Mouse (Mus musculus): ENCODE data around the gene Acaa1a. TPM values are rescaled to one million over a fixed set of nuclear protein-coding genes. Genes with fewer than 3 reads are reported as not detected.

Acaa1a gene
- total and polyA plus RNA-seq, 3 experiments: 72.4 to 107 (median 78.5) TPM

DNA sequence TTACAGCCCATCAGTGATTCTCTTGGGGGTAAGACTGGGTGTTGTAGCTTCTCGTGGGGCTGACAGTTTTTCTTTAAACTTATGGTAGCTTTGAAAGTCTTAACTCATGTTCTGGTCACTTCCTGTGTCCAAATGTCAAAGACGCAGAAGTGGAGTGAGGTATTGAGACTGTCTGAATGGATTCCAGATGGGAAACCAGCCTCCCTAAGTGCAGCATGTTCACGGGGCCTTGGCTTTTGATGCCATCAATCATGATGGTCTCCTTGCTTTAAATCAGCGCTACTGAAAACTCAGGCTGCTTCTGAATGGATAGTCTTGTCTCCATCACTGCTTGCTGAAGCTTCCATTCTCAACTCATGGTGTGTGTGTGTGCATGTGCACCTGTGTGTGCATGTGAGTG lies 31.8 kb downstream of the Acaa1a start:
- H3K27me3 ChIP-seq (ENCODE audit: control insufficient read depth, insufficient read depth, low read length): no peaks in the 10 kb centered on the region
- no peaks in the 10 kb centered on the region for H3K4me1 ChIP-seq (ENCODE audit: control insufficient read depth, insufficient read depth, low read length)
- H3K4me3 ChIP-seq: no peak overlapping the region
- H3K79me2 ChIP-seq (replicated peaks; ENCODE audit: control insufficient read depth, insufficient read depth, low read length): no peaks in the 10 kb centered on the region
- H3K27ac ChIP-seq: no peak overlapping the region
- H3K9ac ChIP-seq (ENCODE audit: low read depth, low read length): no peak overlapping the region
- no peak for DNase-seq
- no peaks in the 10 kb centered on the region for H3K36me3 ChIP-seq (ENCODE audit: control insufficient read depth, insufficient read depth, low read length)
- TF ChIP-seq CTCF (IDR thresholded peaks at IDR 0.05) (no peak), EP300 (IDR thresholded peaks at IDR 0.05; ENCODE audit: insufficient read depth, low read depth, low read length) (no peak), POLR2A (IDR thresholded peaks at IDR 0.05; ENCODE audit: insufficient read depth, low read depth, low read length) (no peak)
- intact Hi-C loops (cut with DNase I): no loop called here
- WGBS: 76% methylated on average over 4 of the region's 4 CpGs

- no peaks in the 10 kb centered on the region for H3K27me3 ChIP-seq (ENCODE audit: control insufficient read depth, insufficient read depth, low read length)
- no peak for DNase-seq
- WGBS: 74% methylated on average over 3 of the region's 3 CpGs
- H3K9ac ChIP-seq (ENCODE audit: low read depth, low read length): no peak overlapping the region
- no peaks in the 10 kb centered on the region for H3K79me2 ChIP-seq (replicated peaks; ENCODE audit: control insufficient read depth, insufficient read depth, low read length)
- no peak overlapping the region for H3K4me3 ChIP-seq
- no peaks in the 10 kb centered on the region for H3K36me3 ChIP-seq (ENCODE audit: control insufficient read depth, insufficient read depth, low read length)
- intact Hi-C loops (cut with DNase I): no loop called here
- H3K27ac ChIP-seq: no peak overlapping the region
- H3K4me1 ChIP-seq (ENCODE audit: control insufficient read depth, insufficient read depth, low read length): no peaks in the 10 kb centered on the region
- TF ChIP-seq EP300 (IDR thresholded peaks at IDR 0.05; ENCODE audit: insufficient read depth, low read depth, low read length) (no peak), CTCF (IDR thresholded peaks at IDR 0.05) (no peak), POLR2A (IDR thresholded peaks at IDR 0.05; ENCODE audit: insufficient read depth, low read depth, low read length) (no peak)
Measured at GRCm38 (mm10) chr9:119375008-119375407, 35.5 kb downstream of the Acaa1a start.

DNA sequence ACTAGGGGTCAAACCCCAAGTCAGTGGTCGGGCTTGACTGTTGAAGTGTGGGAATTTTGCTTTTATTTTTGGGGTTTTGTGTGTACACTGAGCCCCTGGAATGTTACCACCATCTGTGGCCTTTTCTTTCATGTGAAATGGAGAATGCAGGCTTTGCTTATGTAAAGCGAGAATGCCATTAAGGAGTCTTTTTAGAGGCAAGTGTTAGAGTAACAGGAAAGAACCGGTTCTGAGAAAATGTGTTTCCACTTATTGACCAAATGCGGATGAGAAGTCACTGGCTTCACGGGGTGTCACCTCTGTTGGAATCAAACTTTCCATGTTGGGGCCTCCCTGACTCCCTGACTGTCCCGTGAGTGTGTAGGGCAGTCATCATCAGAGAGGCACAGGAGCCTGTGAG lies 36.1 kb downstream of the Acaa1a start:
- Histone ChIP-seq H3K9ac (ENCODE audit: low read depth, low read length) (no peak overlapping the region), H3K4me1 (ENCODE audit: control insufficient read depth, insufficient read depth, low read length) (no peaks in the 10 kb centered on the region), H3K36me3 (ENCODE audit: control insufficient read depth, insufficient read depth, low read length) (no peaks in the 10 kb centered on the region), H3K27me3 (ENCODE audit: control insufficient read depth, insufficient read depth, low read length) (no peaks in the 10 kb centered on the region), H3K27ac (no peak overlapping the region), H3K79me2 (replicated peaks; ENCODE audit: control insufficient read depth, insufficient read depth, low read length) (no peaks in the 10 kb centered on the region), H3K4me3 (no peak overlapping the region)
- intact Hi-C loops (cut with DNase I): no loop called here
- 67% methylated on average over 6 of the region's 6 CpGs for WGBS
- TF ChIP-seq EP300 (IDR thresholded peaks at IDR 0.05; ENCODE audit: insufficient read depth, low read depth, low read length) (no peak), POLR2A (IDR thresholded peaks at IDR 0.05; ENCODE audit: insufficient read depth, low read depth, low read length) (no peak)
- no peak for DNase-seq

DNA sequence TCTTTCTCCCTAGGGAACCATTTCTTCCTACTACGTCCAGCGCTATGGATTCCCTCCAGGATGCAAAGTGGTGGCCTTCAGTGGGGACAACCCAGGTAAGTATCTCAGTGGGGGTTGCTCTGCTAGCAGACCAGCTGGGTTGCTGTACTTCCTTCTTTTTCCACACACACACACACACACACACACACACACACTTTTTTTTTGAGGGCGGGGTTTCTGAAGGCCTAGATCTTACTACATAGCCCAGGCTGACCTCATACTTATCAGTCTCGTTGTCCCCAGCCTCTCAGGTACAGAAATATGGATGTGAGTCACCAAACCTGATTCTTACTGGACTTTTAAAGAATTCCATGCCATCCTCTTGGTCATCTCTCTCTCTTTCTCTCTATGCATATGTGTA lies 38.8 kb downstream of the Acaa1a start:
- H3K4me1 ChIP-seq (ENCODE audit: control insufficient read depth, insufficient read depth, low read length): no peaks in the 10 kb centered on the region
- H3K9ac ChIP-seq (ENCODE audit: low read depth, low read length): no peak overlapping the region
- H3K4me3 ChIP-seq: no peak overlapping the region
- H3K27me3 ChIP-seq (ENCODE audit: control insufficient read depth, insufficient read depth, low read length): no peaks in the 10 kb centered on the region
- H3K79me2 ChIP-seq (replicated peaks; ENCODE audit: control insufficient read depth, insufficient read depth, low read length): no peaks in the 10 kb centered on the region
- H3K36me3 ChIP-seq (ENCODE audit: control insufficient read depth, insufficient read depth, low read length): no peaks in the 10 kb centered on the region
- 81% methylated on average over 4 of the region's 4 CpGs for WGBS
- DNase-seq: no peak
- intact Hi-C loops (cut with DNase I): no loop called here
- TF ChIP-seq EP300 (IDR thresholded peaks at IDR 0.05; ENCODE audit: insufficient read depth, low read depth, low read length) (no peak), POLR2A (IDR thresholded peaks at IDR 0.05; ENCODE audit: insufficient read depth, low read depth, low read length) (no peak), CTCF (IDR thresholded peaks at IDR 0.05) (no peak)
- H3K27ac ChIP-seq: no peak overlapping the region

DNA sequence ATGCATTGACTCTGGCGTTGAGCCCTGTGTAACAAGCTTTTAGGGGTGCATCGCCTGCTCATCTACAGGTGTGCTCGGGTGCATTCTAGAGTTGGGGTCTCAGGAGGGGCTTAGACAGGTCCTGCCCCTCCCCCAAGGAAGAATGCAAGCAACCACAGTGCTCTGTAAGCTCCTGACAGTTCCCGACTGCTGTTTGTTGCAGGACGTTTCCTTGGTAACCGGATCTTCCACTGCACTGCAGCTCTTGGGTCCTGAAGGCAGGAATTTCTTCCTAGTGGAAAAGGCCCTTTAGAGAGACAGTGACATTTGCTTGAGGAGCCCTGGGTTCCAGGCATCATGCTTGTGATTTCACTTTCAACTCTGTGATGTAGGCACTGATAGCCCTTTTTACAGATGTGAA lies 43.1 kb downstream of the Acaa1a start:
- TF ChIP-seq POLR2A (IDR thresholded peaks at IDR 0.05; ENCODE audit: insufficient read depth, low read depth, low read length): no peak
- no peak for TF ChIP-seq CTCF (IDR thresholded peaks at IDR 0.05)
- TF ChIP-seq EP300 (IDR thresholded peaks at IDR 0.05; ENCODE audit: insufficient read depth, low read depth, low read length): no peak
- H3K4me3 ChIP-seq: no peak overlapping the region
- intact Hi-C loops (cut with DNase I): no loop called here
- 52% methylated on average over 6 of the region's 6 CpGs for WGBS
- no peak overlapping the region for H3K9ac ChIP-seq (ENCODE audit: low read depth, low read length)
- no peaks in the 10 kb centered on the region for H3K4me1 ChIP-seq (ENCODE audit: control insufficient read depth, insufficient read depth, low read length)
- H3K79me2 ChIP-seq (replicated peaks; ENCODE audit: control insufficient read depth, insufficient read depth, low read length): no peaks in the 10 kb centered on the region
- no peaks in the 10 kb centered on the region for H3K36me3 ChIP-seq (ENCODE audit: control insufficient read depth, insufficient read depth, low read length)
- H3K27me3 ChIP-seq (ENCODE audit: control insufficient read depth, insufficient read depth, low read length): no peaks in the 10 kb centered on the region
- no peak for DNase-seq
- H3K27ac ChIP-seq: no peak overlapping the region

- TF ChIP-seq CTCF (IDR thresholded peaks at IDR 0.05) (no peak), POLR2A (IDR thresholded peaks at IDR 0.05; ENCODE audit: insufficient read depth, low read depth, low read length) (no peak), EP300 (IDR thresholded peaks at IDR 0.05; ENCODE audit: insufficient read depth, low read depth, low read length) (no peak)
- H3K4me3 ChIP-seq: no peak overlapping the region
- no peaks in the 10 kb centered on the region for H3K36me3 ChIP-seq (ENCODE audit: control insufficient read depth, insufficient read depth, low read length)
- intact Hi-C loops (cut with DNase I): no loop called here
- H3K4me1 ChIP-seq (ENCODE audit: control insufficient read depth, insufficient read depth, low read length): no peaks in the 10 kb centered on the region
- no peak overlapping the region for H3K9ac ChIP-seq (ENCODE audit: low read depth, low read length)
- 40% methylated on average over 5 of the region's 5 CpGs for WGBS
- no peak for DNase-seq
- no peaks in the 10 kb centered on the region for H3K27me3 ChIP-seq (ENCODE audit: control insufficient read depth, insufficient read depth, low read length)
- H3K27ac ChIP-seq: no peak overlapping the region
- H3K79me2 ChIP-seq (replicated peaks; ENCODE audit: control insufficient read depth, insufficient read depth, low read length): no peaks in the 10 kb centered on the region
Measured at GRCm38 (mm10) chr9:119388956-119389355, 49.5 kb downstream of the Acaa1a start.
